Mouse (Mus musculus) layer of hippocampus, postnatal 25 days (tissue): ENCODE measurements at regions not wholly inside any gene's neighbourhood (a gene's known extent, or its start where the extent isn't known, plus 50 kb on each side); places are given as distances from the start of the nearest gene placed in this dataset.

Experiments
- DNase-seq, 2 experiments: peaks; one replicate each; pipeline ENCODE4 v3.0.0; 2022; ENCODE audit warnings: mixed read lengths in 2 of 2, low spot score in 1 of 2; ENCODE audit errors: extremely low spot score in 1 of 2

GRCm38 (mm10) chr8:113176591-113176990 lies 458.8 kb upstream of the Mon1b start:
- DNase-seq, result no peak

DNA sequence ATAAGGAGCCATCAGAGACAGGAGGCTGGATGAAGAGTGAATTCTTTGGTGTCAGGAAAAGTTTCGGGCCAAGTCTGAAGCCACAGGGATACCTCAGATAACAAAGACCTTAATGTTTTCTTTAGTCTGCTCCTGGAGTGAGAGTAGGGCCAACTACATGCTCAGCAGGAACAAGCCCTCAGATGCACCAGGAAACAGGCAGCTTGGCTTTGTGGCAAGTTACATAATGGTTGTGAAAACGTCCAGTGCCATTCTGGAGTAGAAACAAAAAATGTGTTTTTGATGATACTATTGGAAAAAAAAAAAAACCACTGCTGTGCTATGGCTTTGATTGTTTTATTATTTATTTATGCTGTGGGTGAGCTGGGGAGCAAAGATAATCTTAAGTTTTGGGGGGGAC lies 452.2 kb upstream of the Mon1b start:
- no peak for DNase-seq

GRCm38 (mm10) chr8:113190537-113190936 lies 444.9 kb upstream of the Mon1b start:
- no peak for DNase-seq

DNA sequence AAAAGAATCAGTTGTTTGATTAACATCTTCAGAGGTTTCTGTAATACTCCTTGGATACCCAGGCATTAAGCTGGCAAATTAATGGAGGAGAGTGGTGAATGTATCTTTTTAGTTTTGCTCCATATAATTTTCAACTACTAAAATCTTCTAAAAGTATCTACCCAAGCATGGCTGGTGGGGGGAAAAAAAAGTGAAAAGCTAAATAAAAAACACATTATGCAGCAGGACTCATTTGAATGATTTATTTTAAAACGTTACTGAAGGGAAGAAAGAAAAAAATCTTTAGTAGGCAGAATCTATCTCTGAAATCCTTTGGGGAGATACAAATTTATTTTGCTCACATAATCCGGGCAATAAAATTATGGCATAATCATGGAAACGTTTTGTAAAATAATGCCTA lies 443.9 kb upstream of the Mon1b start:
- no peak for DNase-seq
